In the genomic region with DNA sequence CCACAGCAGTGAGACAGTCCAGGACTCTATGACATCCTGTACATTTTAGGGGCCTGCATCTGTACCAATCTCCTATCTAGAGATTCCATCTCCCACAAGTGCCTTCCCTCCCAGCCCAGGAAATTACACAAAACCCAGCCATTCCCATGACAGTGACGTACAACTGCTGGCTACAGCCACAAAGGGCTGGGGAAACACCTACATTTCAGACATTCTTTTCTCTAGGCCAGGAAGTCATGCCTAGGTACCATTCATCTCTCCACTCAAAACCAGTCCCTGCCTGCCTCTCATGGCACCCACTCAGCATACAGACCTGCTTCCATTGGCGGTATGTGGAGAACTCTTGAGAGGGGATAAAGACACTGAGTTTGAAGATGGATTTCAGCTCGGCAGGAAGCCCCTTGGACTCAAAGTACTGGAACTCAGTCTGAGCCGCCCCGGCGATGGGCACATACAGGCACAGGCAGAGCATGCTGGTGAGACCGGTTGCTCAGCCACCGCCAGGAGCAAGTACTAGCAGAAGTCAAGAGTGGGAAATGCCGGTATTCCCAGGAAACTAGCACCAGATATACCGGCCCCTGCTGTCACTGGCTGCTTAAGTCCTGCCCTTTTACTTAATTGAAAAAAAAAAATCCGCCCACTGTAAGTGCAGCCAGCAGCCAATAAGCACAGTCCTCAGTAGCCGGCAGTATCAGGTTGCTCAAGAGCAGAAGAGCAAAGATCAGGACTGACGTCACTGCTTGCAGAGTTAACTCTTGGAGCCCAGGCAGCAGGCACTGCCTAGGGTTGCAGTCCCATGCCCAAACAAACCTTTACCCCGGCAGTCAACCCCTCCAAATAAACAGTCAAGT, we compare ENCODE assay signal across 8 mouse cellular contexts. TPM values are rescaled to one million over a fixed set of nuclear protein-coding genes. Genes with fewer than 3 reads are reported as not detected.
DNase-seq lines count a peak whose midpoint lies in the region; ATAC-seq and TF ChIP-seq lines count a peak whose summit lies in the region.

No protein-coding gene starts in this region.

- peak; percentile 81 for ATAC-seq in forebrain, embryonic 13.5 days
- peak; percentile 60 to 75; a peak in 3 of 4 replicates for ATAC-seq in hematopoietic stem cell, adult 5-6 weeks (replicated peaks in 1 of 2; ENCODE audit: insufficient read depth in 1 of 2, low FRiP score in 2 of 2, low TSS enrichment in 1 of 2, low read depth in 1 of 2, poor library complexity in 2 of 2, severe bottlenecking in 2 of 2)
- peak; percentile 85 for ATAC-seq in stomach, postnatal 0 days (ENCODE audit: low FRiP score, low TSS enrichment)

- H3K36me3 ChIP-seq in forebrain, embryonic 13.5 days (ENCODE audit: poor library complexity, severe bottlenecking) = peaks cover 32% of the 10 kb centered on the region
- peaks cover 39% of the 10 kb centered on the region for H3K36me3 ChIP-seq in limb, embryonic 10.5 days
- peaks cover 9% of the 10 kb centered on the region for H3K36me3 ChIP-seq in stomach, postnatal 0 days (ENCODE audit: control insufficient read depth, insufficient read depth, low read length)

- H3K4me1 ChIP-seq in forebrain, embryonic 13.5 days = peaks cover 44% of the 10 kb centered on the region
- H3K4me1 ChIP-seq in limb, embryonic 10.5 days = peaks cover 46% of the 10 kb centered on the region
- H3K4me1 ChIP-seq in stomach, postnatal 0 days (replicated peaks; ENCODE audit: control insufficient read depth, insufficient read depth) = peaks cover 9% of the 10 kb centered on the region

- peak; percentile 31 to 37 for DNase-seq in spleen, postnatal 36 days (ENCODE audit: low spot score in 2 of 2)
- no peak for DNase-seq in spleen, postnatal 14 days (ENCODE audit: low spot score in 2 of 2)
- peak; percentile 75 for DNase-seq in c-Kit-positive CD71-positive TER-119-negative erythroid progenitor cells, embryonic 14.5 days (ENCODE audit: low read depth)
- peak; percentile 69 for DNase-seq in limb, embryonic 10.5 days (ENCODE audit: low spot score)
- DNase-seq in mesoderm, embryonic 11.5 days (ENCODE audit: low read depth, low spot score) = peak; percentile 91
- DNase-seq in stomach, postnatal 0 days (ENCODE audit: low spot score) = peak; percentile 80

- H3K27me3 ChIP-seq in forebrain, embryonic 13.5 days = no peaks in the 10 kb centered on the region
- no peaks in the 10 kb centered on the region for H3K27me3 ChIP-seq in limb, embryonic 10.5 days (ENCODE audit: low read depth, poor library complexity, severe bottlenecking)
- no peaks in the 10 kb centered on the region for H3K27me3 ChIP-seq in stomach, postnatal 0 days (ENCODE audit: control insufficient read depth, insufficient read depth, low read length)

- H3K4me3 ChIP-seq in forebrain, embryonic 13.5 days = peak overlapping the region; percentile 33
- peak overlapping the region; percentile 50 for H3K4me3 ChIP-seq in limb, embryonic 10.5 days
- peak overlapping the region; percentile 43 for H3K4me3 ChIP-seq in stomach, postnatal 0 days (ENCODE audit: low read depth, low read length)

- no peaks in the 10 kb centered on the region for H3K9me3 ChIP-seq in forebrain, embryonic 13.5 days (replicated peaks)
- H3K9me3 ChIP-seq in limb, embryonic 10.5 days (replicated peaks) = no peaks in the 10 kb centered on the region
- no peaks in the 10 kb centered on the region for H3K9me3 ChIP-seq in stomach, postnatal 0 days (ENCODE audit: control insufficient read depth, low read length)

- H3K27ac ChIP-seq in forebrain, embryonic 13.5 days = peak overlapping the region; percentile 68
- H3K27ac ChIP-seq in limb, embryonic 10.5 days = peak overlapping the region; percentile 71
- peak overlapping the region; percentile 93 for H3K27ac ChIP-seq in stomach, postnatal 0 days (replicated peaks)

- 1% methylated on average over 14 of the region's 14 CpGs for WGBS in forebrain, embryonic 13.5 days
- 1% methylated on average over 14 of the region's 14 CpGs for WGBS in limb, embryonic 10.5 days
- WGBS in stomach, postnatal 0 days = 1% methylated on average over 14 of the region's 14 CpGs

- TF ChIP-seq EP300 in stomach, postnatal 0 days (optimal IDR thresholded peaks at IDR 0.05) = peak; percentile 84

- TF ChIP-seq CTCF in stomach, postnatal 0 days (IDR thresholded peaks at IDR 0.05; ENCODE audit: low read depth) = peak; percentile 46

- H3K9ac ChIP-seq in forebrain, embryonic 13.5 days = peak overlapping the region; percentile 58
- H3K9ac ChIP-seq in stomach, postnatal 0 days (ENCODE audit: low read length) = peak overlapping the region; percentile 54; the same call in 1 of the 2 replicates

- peak overlapping the region; percentile 61 for H3K4me2 ChIP-seq in forebrain, embryonic 13.5 days
- peak overlapping the region; percentile 72 for H3K4me2 ChIP-seq in stomach, postnatal 0 days (replicated peaks; ENCODE audit: low read depth)

RNA-seq across cellular contexts. Expression of gene Naif1, which starts 26.6 kb away (rescaled TPM):
- polyA plus RNA-seq in forebrain, embryonic 13.5 days (2015; fragmentation: Nextera tagmentation; extraction: Ambion mirVana) = 5.4 and 5.6 TPM in 2 replicates
- total RNA-seq in hematopoietic stem cell, adult 5-6 weeks (2017) = 2.4 and 3.8 TPM in 2 replicates
- 5.9 and 7.3 TPM in 2 replicates for polyA plus RNA-seq in limb, embryonic 10.5 days (2016; fragmentation: Nextera tagmentation; extraction: Ambion mirVana)
- 2.5 and 2.6 TPM in 2 replicates for polyA plus RNA-seq in stomach, postnatal 0 days (2015; fragmentation: Nextera tagmentation; extraction: Ambion mirVana)

RNA-seq across cellular contexts. Expression of gene Slc25a25, which starts 27.5 kb away (rescaled TPM):
- 37.4 and 42.4 TPM in 2 replicates for polyA plus RNA-seq in forebrain, embryonic 13.5 days (2015; fragmentation: Nextera tagmentation; extraction: Ambion mirVana)
- 10.8 and 22.3 TPM in 2 replicates for total RNA-seq in hematopoietic stem cell, adult 5-6 weeks (2017)
- polyA plus RNA-seq in limb, embryonic 10.5 days (2016; fragmentation: Nextera tagmentation; extraction: Ambion mirVana) = 30.8 and 33.0 TPM in 2 replicates
- 11.1 and 11.5 TPM in 2 replicates for polyA plus RNA-seq in stomach, postnatal 0 days (2015; fragmentation: Nextera tagmentation; extraction: Ambion mirVana)

RNA-seq across cellular contexts. Expression of gene Ptges2, which starts 28.0 kb away (rescaled TPM):
- 28.5 and 30.1 TPM in 2 replicates for polyA plus RNA-seq in forebrain, embryonic 13.5 days (2015; fragmentation: Nextera tagmentation; extraction: Ambion mirVana)
- 3.5 and 8.7 TPM in 2 replicates for total RNA-seq in hematopoietic stem cell, adult 5-6 weeks (2017)
- polyA plus RNA-seq in limb, embryonic 10.5 days (2016; fragmentation: Nextera tagmentation; extraction: Ambion mirVana) = 32.7 and 37.0 TPM in 2 replicates
- 31.6 and 33.0 TPM in 2 replicates for polyA plus RNA-seq in stomach, postnatal 0 days (2015; fragmentation: Nextera tagmentation; extraction: Ambion mirVana)

RNA-seq across cellular contexts. Expression of gene Lcn2, which starts 35.7 kb away (rescaled TPM):
- 0.20 TPM in 1 of 2 replicates, not detected in the other for polyA plus RNA-seq in forebrain, embryonic 13.5 days (2015; fragmentation: Nextera tagmentation; extraction: Ambion mirVana)
- 91.4 and 276 TPM in 2 replicates for total RNA-seq in hematopoietic stem cell, adult 5-6 weeks (2017)
- polyA plus RNA-seq in limb, embryonic 10.5 days (2016; fragmentation: Nextera tagmentation; extraction: Ambion mirVana) = not detected in 2 replicates
- 1.8 TPM in 2 replicates for polyA plus RNA-seq in stomach, postnatal 0 days (2015; fragmentation: Nextera tagmentation; extraction: Ambion mirVana)

RNA-seq across cellular contexts. Expression of gene 1110008P14Rik, which starts 42.0 kb away (rescaled TPM):
- polyA plus RNA-seq in forebrain, embryonic 13.5 days (2015; fragmentation: Nextera tagmentation; extraction: Ambion mirVana) = 59.6 and 60.4 TPM in 2 replicates
- 2.5 and 6.8 TPM in 2 replicates for total RNA-seq in hematopoietic stem cell, adult 5-6 weeks (2017)
- polyA plus RNA-seq in limb, embryonic 10.5 days (2016; fragmentation: Nextera tagmentation; extraction: Ambion mirVana) = 36.3 and 37.0 TPM in 2 replicates
- polyA plus RNA-seq in stomach, postnatal 0 days (2015; fragmentation: Nextera tagmentation; extraction: Ambion mirVana) = 85.0 and 90.1 TPM in 2 replicates

Comparison
In these comparisons a context has a peak if more than half of its experiments do, and no peak if none do; other contexts are left out.
1. DNase-seq: peak in spleen, postnatal 36 days (2 of 2), c-Kit-positive CD71-positive TER-119-negative erythroid progenitor cells, embryonic 14.5 days (single experiment), limb, embryonic 10.5 days (single experiment), mesoderm, embryonic 11.5 days (single experiment) and stomach, postnatal 0 days (single experiment); none in spleen, postnatal 14 days (0 of 2).
2. Peak in every context shown above with its lines, with median percentiles within 50 percentile points of each other: ATAC-seq, H3K27ac ChIP-seq and H3K4me3 ChIP-seq.